Mouse (Mus musculus): Measurements from ENCODE around the gene Nfyc.

Nfyc gene

DNA sequence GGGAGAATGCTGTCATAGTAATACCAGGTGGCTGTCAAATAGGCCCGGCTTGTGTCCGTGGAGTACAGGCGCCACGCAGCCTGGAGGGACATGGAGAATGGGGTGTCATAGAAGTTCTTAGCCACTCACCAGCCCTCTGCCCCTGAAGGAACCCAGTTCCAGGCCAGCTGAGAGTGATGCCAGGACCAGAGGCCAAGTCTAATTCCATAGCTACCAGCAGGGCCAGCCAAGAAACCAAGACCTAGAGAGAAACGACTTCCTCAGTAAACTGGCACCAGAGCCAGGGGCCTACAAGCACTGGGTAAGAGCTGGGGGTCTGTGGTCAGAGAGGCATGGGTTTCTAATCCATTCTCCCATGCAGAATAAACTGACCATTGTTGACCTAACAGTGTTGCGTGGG, 118.4 kb downstream of the Nfyc start:
- DNase-seq: no peak

GRCm38 (mm10) chr4:120712236-120712635, 119.1 kb downstream of the Nfyc start:
- DNase-seq: no peak
